Mouse (Mus musculus) liver, embryonic 14.5 days (tissue): ENCODE data around the gene Ptpn4. TPM values are rescaled to one million over a fixed set of nuclear protein-coding genes. Genes with fewer than 3 reads are reported as not detected.

ENCODE experiments used
- ATAC-seq: fragments of 200-750 bp; cut with Nextera tagmentation; 2 replicates; pipeline ENCODE4 v1.8.0; 2017; ENCODE audit warnings: moderate number of reproducible peaks, mild to moderate bottlenecking, moderate library complexity; ENCODE audit not compliant: insufficient read depth
- DNase-seq, 3 experiments: peaks; one replicate each; pipeline ENCODE4 v3.0.0-alpha.2; 2012 to 2013; ENCODE audit warnings: low read depth in 3 of 3, low spot score in 3 of 3
- H3K27ac ChIP-seq: fragments of 300-500 bp; sonication (generic); 2 replicates; pipeline ENCODE4 v1.5.1; 2014; ENCODE audit warnings: moderate library complexity, mild to moderate bottlenecking, control low read depth, inconsistent platforms
- H3K27me3 ChIP-seq: fragments of 300-500 bp; sonication (generic); 2 replicates; pipeline ENCODE4 v1.6.1; 2014; ENCODE audit warnings: mild to moderate bottlenecking, low read length, moderate library complexity; ENCODE audit not compliant: control insufficient read depth, insufficient read depth
- H3K36me3 ChIP-seq: fragments of 300-500 bp; sonication (generic); replicated peaks from 2 replicates; pipeline ENCODE4 v1.6.1; 2014; ENCODE audit warnings: low read depth; ENCODE audit not compliant: control insufficient read depth, insufficient read depth
- H3K4me1 ChIP-seq, 2 experiments: fragments of 200-500 bp in 1 of 2; fragments of 300-500 bp in 1 of 2; sonication (generic) in 1 of 2; replicated peaks; 2 replicates each; pipeline ENCODE4 v1.6.1; 2012 to 2014; ENCODE audit warnings: antibody characterized with exemption in 1 of 2, inconsistent platforms in 1 of 2, low read length in 1 of 2; ENCODE audit not compliant: control insufficient read depth in 2 of 2, insufficient read depth in 2 of 2
- H3K4me2 ChIP-seq: fragments of 300-500 bp; sonication (generic); 2 replicates; pipeline ENCODE4 v1.6.1; 2014; ENCODE audit warnings: low read depth, mild to moderate bottlenecking, control low read depth, moderate library complexity
- H3K4me3 ChIP-seq, 2 experiments: fragments of 200-500 bp in 1 of 2; fragments of 300-500 bp in 1 of 2; sonication (generic) in 1 of 2; 2 replicates each; pipeline ENCODE4 v1.5.1; 2012 to 2014; ENCODE audit warnings: low read depth in 2 of 2, low read length in 2 of 2, mild to moderate bottlenecking in 2 of 2, control low read depth in 1 of 2, inconsistent platforms in 1 of 2, moderate library complexity in 1 of 2; ENCODE audit not compliant: insufficient read depth in 1 of 2
- H3K9ac ChIP-seq: fragments of 300-500 bp; sonication (generic); replicated peaks from 2 replicates; pipeline ENCODE4 v1.6.1; 2014; ENCODE audit warnings: mild to moderate bottlenecking, control low read depth, moderate library complexity
- H3K9me3 ChIP-seq: fragments of 300-500 bp; sonication (generic); 2 replicates; pipeline ENCODE4 v1.6.1; 2016; ENCODE audit warnings: low read length, mixed read lengths; ENCODE audit not compliant: control insufficient read depth
- CTCF ChIP-seq: IDR thresholded peaks from 2 replicates; pipeline ENCODE4 v1.5.1; 2016; ENCODE audit warnings: antibody characterized with exemption, low read depth, control low read depth
- EP300 ChIP-seq: IDR thresholded peaks from 2 replicates; pipeline ENCODE4 v1.6.1; 2016; ENCODE audit warnings: antibody characterized with exemption, low read depth
- WGBS: fragments of 180-500 bp; shearing (Covaris S2); extraction: QIAGEN DNeasy Blood & Tissue Kit; methylation state at CpG from one replicate; pipeline ENCODE4 v1.1.7; 2014; ENCODE audit not compliant: insufficient replicate concordance; 5-methylcytosine and 5-hydroxymethylcytosine counted together
- polyA plus RNA-seq, 2 experiments: library from polyadenylated mRNA; depleted of rRNA in 1 of 2; stranded (reverse) in 1 of 2; unstranded in 1 of 2; fragments of >200 nt; fragmentation: Nextera tagmentation in 1 of 2; extraction: Ambion mirVana in 1 of 2; gene quantifications; 2 replicates each; pipeline versions ENCODE4 v1.2.1 to v1.2.3; 2012 to 2014

Ptpn4 gene
- polyA plus RNA-seq, 2 experiments: 1.2 to 1.8 TPM

- Histone ChIP-seq H3K27ac (no peak overlapping the region), H3K36me3 (no peaks in the 10 kb centered on the region), H3K9me3 (no peaks in the 10 kb centered on the region; the same call in 1 of the 2 replicates), H3K4me3 (no peak overlapping the region), H3K9ac (no peak overlapping the region), H3K4me2 (no peak overlapping the region), H3K27me3 (no peaks in the 10 kb centered on the region), H3K4me1 (no peaks in the 10 kb centered on the region)
- WGBS: 45% methylated on average over 5 of the region's 5 CpGs
- TF ChIP-seq EP300 (no peak), CTCF (no peak)
- DNase-seq: no peak
- ATAC-seq: no peak
Observed at GRCm38 (mm10) chr1:119852980-119853379, 15.6 kb upstream of the Ptpn4 start.

DNA sequence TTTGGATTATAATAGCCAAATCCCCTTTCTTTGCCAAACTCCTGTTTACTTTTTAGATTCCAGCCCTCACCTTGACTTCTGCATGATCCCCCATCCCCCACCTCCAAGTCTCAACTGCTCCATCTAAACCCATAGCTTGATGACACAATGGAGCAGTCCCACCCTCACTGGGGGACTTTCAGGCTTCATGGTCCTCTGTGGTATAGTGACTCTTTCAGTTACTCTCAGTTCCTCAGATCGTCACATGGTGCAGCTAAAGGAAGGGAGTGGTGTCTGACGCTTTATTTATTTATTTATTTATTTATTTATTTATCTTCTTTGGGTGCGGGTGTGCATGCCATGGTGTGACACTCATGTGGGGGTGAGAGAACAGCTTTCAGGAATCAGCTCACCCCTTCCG lies 14.9 kb upstream of the Ptpn4 start:
- Histone ChIP-seq H3K9me3 (no peaks in the 10 kb centered on the region), H3K4me1 (no peaks in the 10 kb centered on the region), H3K36me3 (no peaks in the 10 kb centered on the region), H3K27ac (no peak overlapping the region), H3K4me3 (no peak overlapping the region), H3K9ac (no peak overlapping the region), H3K27me3 (no peaks in the 10 kb centered on the region), H3K4me2 (no peak overlapping the region)
- DNase-seq (no peak), ATAC-seq (no peak)
- WGBS: 50% methylated on average over 4 of the region's 4 CpGs
- no peak for TF ChIP-seq EP300
- no peak for TF ChIP-seq CTCF

- DNase-seq (no peak), ATAC-seq (no peak)
- WGBS: 76% methylated on average over 12 of the region's 12 CpGs
- H3K4me3 ChIP-seq: no peak overlapping the region
- H3K9me3 ChIP-seq: no peaks in the 10 kb centered on the region
- no peak for TF ChIP-seq EP300
- TF ChIP-seq CTCF: no peak
- no peak overlapping the region for H3K4me2 ChIP-seq
- H3K27me3 ChIP-seq: no peaks in the 10 kb centered on the region
- no peaks in the 10 kb centered on the region for H3K4me1 ChIP-seq
- no peak overlapping the region for H3K27ac ChIP-seq
- no peak overlapping the region for H3K9ac ChIP-seq
- H3K36me3 ChIP-seq: no peaks in the 10 kb centered on the region
Observed at GRCm38 (mm10) chr1:119849146-119849935, 11.9 kb upstream of the Ptpn4 start.

DNA sequence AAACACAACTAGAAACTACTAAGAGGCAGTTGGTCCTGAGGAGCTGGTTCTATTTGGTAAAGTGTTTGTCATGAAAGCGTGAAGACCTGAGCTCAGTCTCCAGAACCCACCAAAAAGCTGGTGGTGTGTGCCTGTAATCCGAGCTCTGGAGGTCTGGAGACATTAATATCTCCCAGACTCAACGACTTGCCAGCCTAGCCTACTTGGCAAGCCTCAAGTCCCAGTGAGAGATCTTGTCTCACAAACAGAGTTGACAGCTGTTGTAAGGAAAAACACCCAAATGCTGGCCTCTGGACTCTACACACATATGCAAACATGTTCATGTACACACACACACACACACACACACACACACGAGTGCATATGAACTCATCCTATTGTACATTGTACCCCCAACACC lies 7.9 kb upstream of the Ptpn4 start:
- ATAC-seq (no peak), DNase-seq (no peak)
- no peaks in the 10 kb centered on the region for H3K27me3 ChIP-seq
- WGBS: 58% methylated on average over 4 of the region's 4 CpGs
- H3K4me1 ChIP-seq: no peaks in the 10 kb centered on the region
- no peak overlapping the region for H3K9ac ChIP-seq
- no peak overlapping the region for H3K4me2 ChIP-seq
- H3K4me3 ChIP-seq: no peak overlapping the region
- TF ChIP-seq EP300 (no peak), CTCF (no peak)
- H3K27ac ChIP-seq: no peak overlapping the region
- H3K9me3 ChIP-seq: no peaks in the 10 kb centered on the region
- H3K36me3 ChIP-seq: no peaks in the 10 kb centered on the region

GRCm38 (mm10) chr1:119843121-119843520 lies 5.7 kb upstream of the Ptpn4 start:
- no peaks in the 10 kb centered on the region for H3K4me1 ChIP-seq
- no peaks in the 10 kb centered on the region for H3K36me3 ChIP-seq
- H3K27me3 ChIP-seq: no peaks in the 10 kb centered on the region
- ATAC-seq (no peak), DNase-seq (no peak)
- TF ChIP-seq CTCF: no peak
- no peak for TF ChIP-seq EP300
- no peaks in the 10 kb centered on the region for H3K9me3 ChIP-seq
- H3K27ac ChIP-seq: no peak overlapping the region
- no peak overlapping the region for H3K4me2 ChIP-seq
- no peak overlapping the region for H3K4me3 ChIP-seq
- no peak overlapping the region for H3K9ac ChIP-seq
- WGBS: 51% methylated on average over 3 of the region's 3 CpGs
